Mouse (Mus musculus) C2C12 (cell line): ENCODE results near the gene Itgb2.

Experiments used
- CTCF ChIP-seq: IDR thresholded peaks from one replicate; pipeline ENCODE4 v1.5.1; 2011; ENCODE audit not compliant: control insufficient read depth, insufficient read depth, insufficient read length
- MYOD1 ChIP-seq: IDR thresholded peaks from one replicate; pipeline ENCODE4 v1.6.1; 2011; ENCODE audit warnings: low read depth; ENCODE audit not compliant: control insufficient read depth, insufficient read length
- MYOG ChIP-seq: IDR thresholded peaks from one replicate; pipeline ENCODE4 v1.6.1; 2011; ENCODE audit not compliant: control insufficient read depth, insufficient read length; ENCODE audit errors: extremely low read depth

DNA sequence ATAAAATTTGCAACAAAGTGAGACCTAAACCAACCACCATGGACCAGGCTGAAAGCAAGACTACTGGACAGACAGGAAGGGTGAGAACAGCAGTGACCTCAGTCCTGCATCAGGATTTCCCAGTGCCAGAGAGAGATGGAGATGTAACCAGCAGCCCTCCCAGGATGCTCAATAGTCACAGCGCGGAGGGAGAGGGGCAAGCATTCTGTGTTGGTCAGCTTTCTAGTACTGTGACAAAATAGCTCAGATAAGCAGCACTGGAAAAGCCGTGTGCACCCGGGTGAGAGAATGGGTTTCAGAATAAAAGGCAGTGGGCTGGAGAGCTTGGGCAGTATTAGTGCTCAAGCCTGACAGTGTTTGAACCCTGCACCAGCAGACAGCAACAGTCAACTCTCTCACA lies 22.3 kb upstream of the Itgb2 start:
- TF ChIP-seq CTCF = no peak
- no peak for TF ChIP-seq MYOG
- TF ChIP-seq MYOD1 = no peak
